ENCODE assay signal across 21 mouse cellular contexts in genomic region chr9:30449862-30450261, GRCm38 (mm10). TPM values are rescaled to one million over a fixed set of nuclear protein-coding genes. Genes with fewer than 3 reads are reported as not detected.
A peak's percentile ranks its signal among the peaks of the same experiment; 100 is the strongest.
DNase-seq lines count a peak whose midpoint lies in the region; ATAC-seq lines count a peak whose summit lies in the region.
"Had no signal": no experiment of that assay in that cellular context is flagged by ENCODE, and none has a peak within 500 bp of the region (broad histone marks: within the 10 kb centered on the region; RNA-seq: fewer than 3 reads in every experiment).

No protein-coding gene starts in this region.

- peaks cover 4% of the 10 kb centered on the region; the same call in 1 of the 2 replicates for H3K4me1 ChIP-seq in limb, embryonic 12.5 days (replicated peaks)
- peaks cover 11% of the 10 kb centered on the region; the same call in 1 of the 2 replicates for H3K4me1 ChIP-seq in limb, embryonic 10.5 days
- H3K4me1 ChIP-seq: hindbrain, embryonic 15.5 days had no signal

- H3K9me3 ChIP-seq in limb, embryonic 12.5 days, result no peaks in the 10 kb centered on the region
- H3K9me3 ChIP-seq in limb, embryonic 10.5 days (replicated peaks), result no peaks in the 10 kb centered on the region
- H3K9me3 ChIP-seq: embryonic facial prominence, embryonic 10.5 days; hindbrain, embryonic 15.5 days; kidney, embryonic 15.5 days had no signal

- peaks cover 69% of the 10 kb centered on the region for H3K36me3 ChIP-seq in limb, embryonic 12.5 days
- peaks cover 75% of the 10 kb centered on the region for H3K36me3 ChIP-seq in limb, embryonic 10.5 days

- no peaks in the 10 kb centered on the region for H3K27me3 ChIP-seq in limb, embryonic 12.5 days
- H3K27me3 ChIP-seq in limb, embryonic 10.5 days (ENCODE audit: low read depth, poor library complexity, severe bottlenecking), result no peaks in the 10 kb centered on the region
- H3K27me3 ChIP-seq: hindbrain, embryonic 15.5 days; kidney, embryonic 15.5 days; Patski had no signal

- WGBS in limb, embryonic 12.5 days, result 42% methylated on average over 2 of the region's 2 CpGs
- WGBS in limb, embryonic 10.5 days, result 46% methylated on average over 2 of the region's 2 CpGs

- H3K4me3 ChIP-seq in limb, embryonic 12.5 days (replicated peaks), result no peak overlapping the region
- no peak overlapping the region for H3K4me3 ChIP-seq in limb, embryonic 10.5 days
- H3K4me3 ChIP-seq: embryonic facial prominence, embryonic 10.5 days; hindbrain, embryonic 15.5 days; kidney, embryonic 15.5 days had no signal

- peak; percentile 80 for DNase-seq in heart, adult 11 months
- DNase-seq in heart, postnatal 4 days, result no peak
- DNase-seq in limb, embryonic 10.5 days (ENCODE audit: low spot score), result no peak
- DNase-seq in R1 (ENCODE audit: low read depth, low spot score) (peak; percentile 67), MN1 (ENCODE audit: low spot score) (no peak)
- no peak for DNase-seq in cerebellum, adult 9-11 months
- DNase-seq: adrenal gland, postnatal 10 days; cerebellum, adult 11 months; cerebellum, adult 9-10 months; forebrain, postnatal 0 days; gastrocnemius, postnatal 25 days; heart, adult 18-20 months; heart, postnatal 10 days; kidney, adult 2 months had no signal

- no peak overlapping the region for H3K27ac ChIP-seq in limb, embryonic 12.5 days
- no peak overlapping the region for H3K27ac ChIP-seq in limb, embryonic 10.5 days
- H3K27ac ChIP-seq: embryonic facial prominence, embryonic 10.5 days; hindbrain, embryonic 15.5 days; kidney, embryonic 15.5 days had no signal

- no peak overlapping the region for H3K4me2 ChIP-seq in limb, embryonic 12.5 days
- H3K4me2 ChIP-seq: heart, embryonic 11.5 days; hindbrain, embryonic 15.5 days; kidney, embryonic 15.5 days had no signal

- ATAC-seq in limb, embryonic 12.5 days (ENCODE audit: insufficient number of reproducible peaks, insufficient read depth, low FRiP score, low TSS enrichment, low read depth), result no peak
- ATAC-seq: forebrain, postnatal 0 days; intestine, embryonic 16.5 days; Patski had no signal

- peak overlapping the region; percentile 31; the same call in 1 of the 2 replicates for H3K9ac ChIP-seq in limb, embryonic 12.5 days (replicated peaks)
- H3K9ac ChIP-seq: forebrain, postnatal 0 days; hindbrain, embryonic 15.5 days; kidney, embryonic 15.5 days had no signal

RNA-seq across cellular contexts. Expression of gene Snx19, which starts 23.0 kb away (rescaled TPM):
- total RNA-seq in heart, postnatal 4 days (2021), result 10 to 100 TPM; 27.4 to 29.7 TPM
- 22.7 and 24.5 TPM in 2 replicates for polyA plus RNA-seq in limb, embryonic 12.5 days (2016; fragmentation: Nextera tagmentation; extraction: Ambion mirVana)
- 17.8 and 21.5 TPM in 2 replicates for polyA plus RNA-seq in limb, embryonic 10.5 days (2016; fragmentation: Nextera tagmentation; extraction: Ambion mirVana)

Comparison
In these comparisons a context has a peak if more than half of its experiments do, and no peak if none do; other contexts are left out.
1. DNase-seq: peak in heart, adult 11 months (single experiment) and R1 (single experiment); none in heart, postnatal 4 days (single experiment), limb, embryonic 10.5 days (single experiment), MN1 (single experiment) and cerebellum, adult 9-11 months (single experiment).